Mouse (Mus musculus): ENCODE data around the gene Pnmt.

DNA sequence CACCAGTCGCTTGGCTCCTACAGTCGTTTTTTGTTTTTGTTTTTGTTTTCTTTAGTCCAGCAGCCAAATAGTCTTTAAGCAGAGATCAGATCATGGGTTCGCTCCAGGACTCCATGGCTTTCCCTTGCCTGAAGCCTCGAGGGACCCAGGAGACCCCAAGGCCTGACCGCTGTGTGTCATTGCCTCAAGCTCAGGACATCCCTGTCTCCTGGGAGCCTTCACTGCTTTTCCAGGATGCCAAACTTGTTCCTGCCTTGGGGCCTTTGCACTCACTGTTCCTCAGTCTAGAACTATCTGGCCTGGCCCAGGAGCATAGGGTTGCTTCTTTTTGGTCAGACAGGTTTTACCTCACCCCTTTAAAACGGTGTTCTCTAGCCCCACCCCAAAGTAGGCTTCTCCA is 20.4 kb downstream of the Pnmt start:
- TF ChIP-seq POLR2A (IDR thresholded peaks at IDR 0.05; ENCODE audit: borderline replicate concordance, low read depth, low read length) (no peak), CTCF (IDR thresholded peaks at IDR 0.05; ENCODE audit: low read depth, low read length) (no peak)

All from bone marrow macrophage, adult 2 months (primary cell).